Mouse (Mus musculus): Measurements from ENCODE around the gene Cfap70. TPM values are rescaled to one million over a fixed set of nuclear protein-coding genes. Genes with fewer than 3 reads are reported as not detected.
A peak's percentile ranks its signal among the peaks of the same experiment; 100 is the strongest.

Gene Cfap70
- total RNA-seq, 2 experiments from 2014 or later: 0.21 to 0.64 TPM

- DNase-seq (ENCODE audit: low spot score in 2 of 2): no peak
These were observed 23.4 kb downstream of the Cfap70 start for GRCm38 (mm10) chr14:20428593-20428992.

- no peak for DNase-seq (ENCODE audit: low spot score in 2 of 2)
These were observed 29.0 kb downstream of the Cfap70 start for GRCm38 (mm10) chr14:20423046-20423445.

GRCm38 (mm10) chr14:20422257-20422656 lies 29.8 kb downstream of the Cfap70 start:
- DNase-seq (ENCODE audit: low spot score in 2 of 2): no peak

- no peak for DNase-seq (ENCODE audit: low spot score in 2 of 2)
These were observed 52.0 kb downstream of the Cfap70 start for GRCm38 (mm10) chr14:20400071-20400470.

GRCm38 (mm10) chr14:20398864-20399263 lies 53.2 kb downstream of the Cfap70 start:
- no peak for DNase-seq (ENCODE audit: low spot score in 2 of 2)

GRCm38 (mm10) chr14:20397220-20397619 lies 54.8 kb downstream of the Cfap70 start:
- no peak for DNase-seq (ENCODE audit: low spot score in 2 of 2)

- DNase-seq (ENCODE audit: low spot score in 2 of 2): peak; percentile 86 to 94
These were observed 58.7 kb downstream of the Cfap70 start, which contains the start of gene Mrps16 for GRCm38 (mm10) chr14:20393205-20393913. Gene Mrps16 (minus strand): TSS chr14:20393634.

- no peak for DNase-seq (ENCODE audit: low spot score in 2 of 2)
These were observed 59.7 kb downstream of the Cfap70 start for GRCm38 (mm10) chr14:20392326-20392725.

- DNase-seq (ENCODE audit: low spot score in 2 of 2): no peak
These were observed 62.5 kb downstream of the Cfap70 start for GRCm38 (mm10) chr14:20389446-20390079.

GRCm38 (mm10) chr14:20388441-20389129 lies 63.4 kb downstream of the Cfap70 start, which contains the start of gene Dnajc9:
Gene Dnajc9 (minus strand): TSS chr14:20388910.
- peak; percentile 94 to 97 for DNase-seq (ENCODE audit: low spot score in 2 of 2)

GRCm38 (mm10) chr14:20379753-20380430 lies 72.1 kb downstream of the Cfap70 start:
- no peak for DNase-seq (ENCODE audit: low spot score in 2 of 2)

GRCm38 (mm10) chr14:20379087-20379640 lies 72.9 kb downstream of the Cfap70 start:
- DNase-seq (ENCODE audit: low spot score in 2 of 2): no peak

GRCm38 (mm10) chr14:20378313-20379061 lies 73.5 kb downstream of the Cfap70 start:
- DNase-seq (ENCODE audit: low spot score in 2 of 2): peak in 1 of 2 experiments; percentile 32

GRCm38 (mm10) chr14:20377112-20377521 lies 74.9 kb downstream of the Cfap70 start:
- DNase-seq (ENCODE audit: low spot score in 2 of 2): no peak

- no peak for DNase-seq (ENCODE audit: low spot score in 2 of 2)
These were observed 80.2 kb downstream of the Cfap70 start for GRCm38 (mm10) chr14:20371854-20372253.

GRCm38 (mm10) chr14:20370798-20371197 lies 81.2 kb downstream of the Cfap70 start:
- no peak for DNase-seq (ENCODE audit: low spot score in 2 of 2)

GRCm38 (mm10) chr14:20368271-20368670 lies 83.8 kb downstream of the Cfap70 start:
- DNase-seq (ENCODE audit: low spot score in 2 of 2): no peak

- DNase-seq (ENCODE audit: low spot score in 2 of 2): no peak
These were observed 88.8 kb downstream of the Cfap70 start for GRCm38 (mm10) chr14:20363230-20363629.

GRCm38 (mm10) chr14:20347991-20348541 lies 104.0 kb downstream of the Cfap70 start, which contains the start of the genes Ecd and Fam149b:
Gene Ecd (minus strand): TSS chr14:20348121.
Gene Fam149b (plus strand): TSS chr14:20348162.
- peak; percentile 76 to 92 for DNase-seq (ENCODE audit: low spot score in 2 of 2)
